Mouse (Mus musculus): Measurements from ENCODE around the gene Flnb. TPM values are rescaled to one million over a fixed set of nuclear protein-coding genes. Genes with fewer than 3 reads are reported as not detected.

The Flnb gene
- polyA plus RNA-seq (2011; ENCODE audit: insufficient read depth, insufficient read length, low read depth, missing spikeins): 326 and 328 TPM in 2 replicates

DNA sequence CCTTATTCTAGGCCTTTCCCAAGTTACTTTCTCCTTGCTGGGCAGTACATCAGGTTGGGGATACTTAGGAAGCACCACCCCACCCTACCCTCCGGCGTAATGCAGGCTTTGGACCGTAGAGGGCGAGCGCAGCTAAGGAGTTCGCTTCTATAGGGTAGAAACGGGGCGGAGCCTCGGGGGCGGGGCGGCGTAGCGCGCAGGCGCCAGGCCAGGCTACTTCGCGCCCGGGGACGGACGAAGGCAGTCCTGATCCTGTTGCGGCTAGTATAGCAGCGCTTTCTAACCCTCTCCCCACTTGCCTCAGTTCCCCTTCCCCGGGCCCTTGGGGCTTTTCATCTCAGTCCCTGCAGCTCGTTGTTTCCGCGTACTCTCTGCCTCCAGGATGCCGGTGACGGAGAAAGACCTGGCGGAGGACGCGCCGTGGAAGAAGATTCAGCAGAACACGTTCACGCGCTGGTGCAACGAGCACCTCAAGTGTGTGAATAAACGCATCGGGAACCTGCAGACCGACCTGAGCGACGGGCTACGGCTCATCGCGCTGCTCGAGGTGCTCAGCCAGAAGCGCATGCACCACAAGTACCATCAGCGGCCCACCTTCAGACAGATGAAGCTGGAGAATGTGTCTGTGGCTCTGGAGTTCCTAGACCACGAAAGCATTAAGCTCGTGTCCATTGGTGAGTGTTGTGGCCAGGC lies at the start of gene Flnb:
Flnb (plus strand) TSS at position 188 of the 693 bp plus-strand sequence.
- TF ChIP-seq EP300 (IDR thresholded peaks at IDR 0.05; ENCODE audit: insufficient read depth, low read depth, low read length) (peak; percentile 65; the same call in 1 of the 2 replicates), CTCF (IDR thresholded peaks at IDR 0.05; ENCODE audit: low read depth, low read length) (peak; percentile 93), POLR2A (IDR thresholded peaks at IDR 0.05; ENCODE audit: insufficient read depth, low read length) (no peak)
- Histone ChIP-seq H3K27ac (ENCODE audit: insufficient read depth, low read length) (no peak within 1 kb of the TSS), H3K27me3 (ENCODE audit: control insufficient read depth, insufficient read depth, low read length, poor library complexity, severe bottlenecking) (no peaks in the 10 kb centered on the region), H3K4me3 (ENCODE audit: low read depth, low read length) (peak within 1 kb of the TSS; percentile 75), H3K9ac (ENCODE audit: low read depth, poor library complexity, severe bottlenecking) (peak within 1 kb of the TSS; percentile 46), H3K9me3 (replicated peaks; ENCODE audit: control insufficient read depth, insufficient read depth, low read length, poor library complexity, severe bottlenecking) (no peaks in the 10 kb centered on the region), H3K4me1 (ENCODE audit: control insufficient read depth, insufficient read depth, low read length) (peaks cover 2% of the 10 kb centered on the region), H3K36me3 (ENCODE audit: control insufficient read depth, insufficient read depth, low read length, poor library complexity, severe bottlenecking) (0 out of 2 replicates have a peak, but pooled peaks cover 3% of the 10 kb centered on the region)

GRCm38 (mm10) chr14:7773714-7774389 lies 43.9 kb upstream of the Flnb start:
- H3K9ac ChIP-seq (ENCODE audit: low read depth, poor library complexity, severe bottlenecking): 0 out of 2 replicates have a peak overlapping the region, but pooled peaks have one; percentile 2
- H3K4me1 ChIP-seq (ENCODE audit: control insufficient read depth, insufficient read depth, low read length): no peaks in the 10 kb centered on the region
- TF ChIP-seq CTCF (IDR thresholded peaks at IDR 0.05; ENCODE audit: low read depth, low read length): no peak
- TF ChIP-seq POLR2A (IDR thresholded peaks at IDR 0.05; ENCODE audit: insufficient read depth, low read length): peak; percentile 13
- 0 out of 2 replicates have a peak, but pooled peaks have one; percentile 25 for TF ChIP-seq EP300 (IDR thresholded peaks at IDR 0.05; ENCODE audit: insufficient read depth, low read depth, low read length)
- H3K9me3 ChIP-seq (replicated peaks; ENCODE audit: control insufficient read depth, insufficient read depth, low read length, poor library complexity, severe bottlenecking): no peaks in the 10 kb centered on the region
- H3K36me3 ChIP-seq (ENCODE audit: control insufficient read depth, insufficient read depth, low read length, poor library complexity, severe bottlenecking): no peaks in the 10 kb centered on the region
- H3K27me3 ChIP-seq (ENCODE audit: control insufficient read depth, insufficient read depth, low read length, poor library complexity, severe bottlenecking): no peaks in the 10 kb centered on the region
- peak overlapping the region; percentile 55 for H3K4me3 ChIP-seq (ENCODE audit: low read depth, low read length)
- no peak overlapping the region for H3K27ac ChIP-seq (ENCODE audit: insufficient read depth, low read length)

DNA sequence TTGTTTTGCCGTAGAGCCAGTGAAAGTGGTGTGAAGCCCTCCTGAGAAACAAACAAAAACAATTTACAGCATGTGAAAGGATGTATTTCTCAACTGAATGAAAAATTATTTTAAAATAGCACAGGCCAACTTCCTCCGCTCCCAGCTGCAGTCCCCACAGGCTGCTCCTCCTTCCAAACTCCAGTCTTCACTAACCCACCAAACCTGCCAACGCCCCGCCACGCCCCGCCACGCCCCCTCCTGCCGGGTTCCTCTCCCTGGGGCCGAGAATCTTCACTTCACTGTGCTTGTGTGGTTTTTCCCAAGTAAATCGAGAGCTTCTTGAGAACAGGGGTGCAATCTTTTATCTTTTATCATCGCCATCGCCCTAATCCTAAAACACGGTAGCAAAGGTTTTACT lies 31.7 kb upstream of the Flnb start:
- no peaks in the 10 kb centered on the region for H3K27me3 ChIP-seq (ENCODE audit: control insufficient read depth, insufficient read depth, low read length, poor library complexity, severe bottlenecking)
- no peaks in the 10 kb centered on the region for H3K36me3 ChIP-seq (ENCODE audit: control insufficient read depth, insufficient read depth, low read length, poor library complexity, severe bottlenecking)
- TF ChIP-seq POLR2A (IDR thresholded peaks at IDR 0.05; ENCODE audit: insufficient read depth, low read length): no peak
- TF ChIP-seq EP300 (IDR thresholded peaks at IDR 0.05; ENCODE audit: insufficient read depth, low read depth, low read length): no peak
- no peak for TF ChIP-seq CTCF (IDR thresholded peaks at IDR 0.05; ENCODE audit: low read depth, low read length)
- no peaks in the 10 kb centered on the region for H3K9me3 ChIP-seq (replicated peaks; ENCODE audit: control insufficient read depth, insufficient read depth, low read length, poor library complexity, severe bottlenecking)
- no peak overlapping the region for H3K27ac ChIP-seq (ENCODE audit: insufficient read depth, low read length)
- H3K4me3 ChIP-seq (ENCODE audit: low read depth, low read length): no peak overlapping the region
- 0 out of 2 replicates have a peak overlapping the region, but pooled peaks have one; percentile 56 for H3K9ac ChIP-seq (ENCODE audit: low read depth, poor library complexity, severe bottlenecking)
- H3K4me1 ChIP-seq (ENCODE audit: control insufficient read depth, insufficient read depth, low read length): no peaks in the 10 kb centered on the region

DNA sequence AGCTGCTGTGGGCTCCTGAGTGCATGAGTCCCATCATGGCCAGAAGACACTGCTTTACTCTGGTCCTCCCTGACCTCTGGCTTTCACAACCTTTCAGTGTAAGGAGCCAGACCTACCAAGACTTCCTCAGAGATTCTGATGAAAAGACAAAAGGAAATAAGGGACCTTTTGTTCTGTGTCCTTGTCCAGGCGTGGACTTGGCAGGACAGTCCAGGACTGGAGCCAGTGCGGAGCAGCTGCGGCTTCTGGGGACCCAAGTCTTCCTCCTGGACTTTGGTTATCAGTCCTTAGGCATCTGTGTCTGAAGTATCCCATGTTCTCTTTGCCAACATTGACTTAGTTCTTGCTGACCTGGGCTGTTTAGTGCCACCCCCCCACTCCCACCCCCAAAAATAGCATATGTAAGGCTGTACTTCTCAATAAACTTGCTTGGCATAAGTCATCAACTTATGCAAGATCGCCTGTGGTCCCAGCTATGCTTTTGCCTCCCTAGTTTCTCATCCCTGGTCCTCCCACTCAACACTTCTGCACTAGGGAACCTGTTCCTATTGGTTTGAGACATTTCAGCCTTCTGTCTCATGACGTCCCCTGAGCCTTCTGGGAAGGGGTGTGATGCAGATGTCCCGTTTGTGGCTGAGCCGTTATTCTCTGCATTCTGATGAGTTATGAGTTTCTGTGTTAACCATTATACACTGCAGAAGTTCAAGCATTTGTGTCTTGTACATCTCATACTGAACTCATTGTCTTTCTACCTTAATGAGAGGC lies 28.3 kb upstream of the Flnb start:
- Histone ChIP-seq H3K4me1 (ENCODE audit: control insufficient read depth, insufficient read depth, low read length) (no peaks in the 10 kb centered on the region), H3K27ac (ENCODE audit: insufficient read depth, low read length) (no peak overlapping the region), H3K9me3 (replicated peaks; ENCODE audit: control insufficient read depth, insufficient read depth, low read length, poor library complexity, severe bottlenecking) (no peaks in the 10 kb centered on the region), H3K36me3 (ENCODE audit: control insufficient read depth, insufficient read depth, low read length, poor library complexity, severe bottlenecking) (no peaks in the 10 kb centered on the region), H3K4me3 (ENCODE audit: low read depth, low read length) (no peak overlapping the region), H3K9ac (ENCODE audit: low read depth, poor library complexity, severe bottlenecking) (no peak overlapping the region), H3K27me3 (ENCODE audit: control insufficient read depth, insufficient read depth, low read length, poor library complexity, severe bottlenecking) (no peaks in the 10 kb centered on the region)
- TF ChIP-seq POLR2A (IDR thresholded peaks at IDR 0.05; ENCODE audit: insufficient read depth, low read length): no peak
- TF ChIP-seq CTCF (IDR thresholded peaks at IDR 0.05; ENCODE audit: low read depth, low read length): no peak
- TF ChIP-seq EP300 (IDR thresholded peaks at IDR 0.05; ENCODE audit: insufficient read depth, low read depth, low read length): no peak

DNA sequence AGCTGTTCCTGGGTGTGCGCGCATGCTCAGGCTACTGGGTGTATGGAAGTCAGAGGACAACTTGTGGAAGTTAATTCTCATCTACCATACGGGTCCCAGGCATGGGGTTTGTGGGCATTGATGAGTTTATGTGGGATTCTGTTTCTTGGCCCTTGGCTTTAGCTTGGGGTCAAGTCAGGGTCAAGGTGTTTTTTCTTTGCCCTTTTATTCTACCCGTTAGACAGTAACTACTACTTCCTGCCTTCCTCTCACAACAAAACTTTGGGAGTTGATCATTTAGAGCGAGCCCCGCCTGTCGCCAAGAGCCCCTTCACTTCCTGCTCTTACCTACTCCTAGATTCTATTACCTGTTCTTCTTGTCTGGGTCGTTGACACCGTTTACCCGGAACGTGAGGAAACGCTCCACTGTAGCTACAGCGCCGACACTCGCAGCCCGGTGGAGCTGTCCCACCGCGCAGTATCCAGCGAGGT lies 26.7 kb upstream of the Flnb start:
- TF ChIP-seq POLR2A (IDR thresholded peaks at IDR 0.05; ENCODE audit: insufficient read depth, low read length) (no peak), CTCF (IDR thresholded peaks at IDR 0.05; ENCODE audit: low read depth, low read length) (no peak), EP300 (IDR thresholded peaks at IDR 0.05; ENCODE audit: insufficient read depth, low read depth, low read length) (no peak)
- peak overlapping the region; percentile 2; the same call in 1 of the 2 replicates for H3K27ac ChIP-seq (ENCODE audit: insufficient read depth, low read length)
- H3K4me3 ChIP-seq (ENCODE audit: low read depth, low read length): peak overlapping the region; percentile 58
- no peak overlapping the region for H3K9ac ChIP-seq (ENCODE audit: low read depth, poor library complexity, severe bottlenecking)
- no peaks in the 10 kb centered on the region for H3K9me3 ChIP-seq (replicated peaks; ENCODE audit: control insufficient read depth, insufficient read depth, low read length, poor library complexity, severe bottlenecking)
- H3K4me1 ChIP-seq (ENCODE audit: control insufficient read depth, insufficient read depth, low read length): no peaks in the 10 kb centered on the region
- H3K27me3 ChIP-seq (ENCODE audit: control insufficient read depth, insufficient read depth, low read length, poor library complexity, severe bottlenecking): no peaks in the 10 kb centered on the region
- no peaks in the 10 kb centered on the region for H3K36me3 ChIP-seq (ENCODE audit: control insufficient read depth, insufficient read depth, low read length, poor library complexity, severe bottlenecking)

Data from ES-Bruce4 (cell line).